Mouse (Mus musculus): Measurements from ENCODE around the gene Snta1. TPM values are rescaled to one million over a fixed set of nuclear protein-coding genes. Genes with fewer than 3 reads are reported as not detected.

The Snta1 gene
- polyA plus RNA-seq, 1 experiment: 1.2 TPM

DNA sequence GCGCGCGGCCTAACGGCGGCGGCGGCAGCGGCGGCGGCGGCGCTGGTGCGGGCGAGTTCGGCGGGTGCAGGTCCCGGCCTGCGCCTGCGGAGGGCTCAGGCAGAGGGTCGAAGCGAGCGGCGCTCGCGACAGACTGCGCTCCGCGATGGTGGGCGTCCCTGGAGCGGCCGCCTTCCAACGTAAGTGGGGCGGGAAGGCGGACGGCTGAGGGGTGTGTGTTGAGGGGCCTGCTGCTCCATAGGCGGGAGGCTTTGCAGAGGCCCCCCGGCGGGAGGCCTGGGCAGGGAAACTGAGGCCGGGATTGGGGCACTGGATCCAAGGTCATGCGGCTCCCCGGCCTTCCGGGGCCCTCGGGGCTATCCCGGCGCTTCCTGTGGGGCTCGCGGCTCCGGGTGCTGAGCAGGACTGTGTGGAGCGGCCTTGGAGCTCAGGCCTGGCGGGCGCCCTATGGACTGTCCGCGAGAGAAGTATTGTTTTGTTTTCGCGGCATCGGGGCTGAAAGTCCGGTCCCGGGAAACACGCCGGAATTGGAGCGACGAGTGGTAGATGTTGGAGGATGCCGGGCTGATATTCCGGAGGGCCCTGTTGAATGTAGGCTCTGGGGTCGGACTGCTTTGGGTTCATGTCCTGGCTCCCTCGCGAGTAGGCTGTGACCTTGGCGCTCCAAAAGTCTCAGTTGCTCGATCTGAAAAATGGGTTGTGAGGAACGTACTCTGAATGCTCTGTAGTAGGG is 28.7 kb upstream of the Snta1 start, which contains the start of gene Cbfa2t2:
Cbfa2t2 (plus strand) TSS at position 24 of the 733 bp plus-strand sequence.
- Histone ChIP-seq H3K36me3 (replicated peaks; ENCODE audit: low read length) (no peaks in the 10 kb centered on the region), H3K4me1 (peaks cover 41% of the 10 kb centered on the region), H3K9me3 (no peaks in the 10 kb centered on the region), H3K27me3 (replicated peaks) (no peaks in the 10 kb centered on the region), H3K4me3 (replicated peaks) (peak within 1 kb of the TSS; percentile 96)
- TF ChIP-seq GATA1 (IDR thresholded peaks at IDR 0.05; ENCODE audit: borderline replicate concordance, low read length) (no peak), FLI1 (IDR thresholded peaks at IDR 0.05; ENCODE audit: low read length) (no peak)

GRCm38 (mm10) chr2:154436076-154436457 is 28.2 kb upstream of the Snta1 start:
- H3K9me3 ChIP-seq: no peaks in the 10 kb centered on the region
- TF ChIP-seq GATA1 (IDR thresholded peaks at IDR 0.05; ENCODE audit: borderline replicate concordance, low read length) (no peak), FLI1 (IDR thresholded peaks at IDR 0.05; ENCODE audit: low read length) (peak; percentile 36; the same call in 1 of the 2 replicates)
- peak overlapping the region; percentile 96 for H3K4me3 ChIP-seq (replicated peaks)
- H3K36me3 ChIP-seq (replicated peaks; ENCODE audit: low read length): no peaks in the 10 kb centered on the region
- H3K27me3 ChIP-seq (replicated peaks): no peaks in the 10 kb centered on the region
- peaks cover 41% of the 10 kb centered on the region for H3K4me1 ChIP-seq

DNA sequence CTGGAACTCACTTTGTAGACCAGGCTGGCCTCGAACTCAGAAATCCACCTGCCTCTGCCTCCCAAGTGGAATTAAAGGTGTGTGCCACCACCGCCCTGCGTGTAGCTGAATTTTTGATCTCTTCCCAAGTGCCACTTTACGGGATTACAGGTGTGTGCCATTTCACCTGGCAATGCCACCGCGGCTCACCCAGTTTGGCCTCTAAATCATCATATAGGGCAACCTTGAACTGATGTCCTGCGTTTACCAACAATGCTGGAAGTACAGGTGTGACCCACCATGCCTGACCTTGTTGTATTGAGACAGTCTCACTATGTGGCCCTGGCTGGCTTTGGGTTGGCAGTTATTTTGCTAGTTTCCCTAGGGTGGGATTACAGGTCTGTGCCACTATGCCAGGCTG is 26.8 kb upstream of the Snta1 start:
- Histone ChIP-seq H3K27me3 (replicated peaks) (no peaks in the 10 kb centered on the region), H3K4me3 (replicated peaks) (no peak overlapping the region), H3K4me1 (peaks cover 35% of the 10 kb centered on the region), H3K36me3 (replicated peaks; ENCODE audit: low read length) (no peaks in the 10 kb centered on the region), H3K9me3 (no peaks in the 10 kb centered on the region)
- TF ChIP-seq GATA1 (IDR thresholded peaks at IDR 0.05; ENCODE audit: borderline replicate concordance, low read length) (no peak), FLI1 (IDR thresholded peaks at IDR 0.05; ENCODE audit: low read length) (no peak)

DNA sequence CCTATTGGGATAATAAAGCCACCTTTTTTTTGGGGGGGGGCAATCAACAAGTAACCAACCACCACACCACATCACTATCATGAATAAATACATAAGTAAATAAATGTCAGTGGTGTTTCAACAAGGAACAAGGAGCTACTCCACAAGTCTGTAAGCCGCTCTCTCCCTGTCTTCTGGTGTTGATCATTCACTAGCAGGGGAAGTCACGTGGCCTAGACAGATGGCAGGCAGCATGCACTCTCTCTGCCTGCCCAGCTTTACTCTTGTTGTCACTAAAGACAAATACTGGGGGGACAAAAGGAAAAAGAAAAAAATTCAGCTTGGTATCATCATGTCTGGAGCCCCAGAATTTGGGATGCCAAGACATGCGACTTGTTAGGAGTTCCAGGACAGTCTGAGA is 25.5 kb upstream of the Snta1 start:
- Histone ChIP-seq H3K27me3 (replicated peaks) (no peaks in the 10 kb centered on the region), H3K4me1 (peaks cover 23% of the 10 kb centered on the region), H3K4me3 (replicated peaks) (no peak overlapping the region), H3K36me3 (replicated peaks; ENCODE audit: low read length) (no peaks in the 10 kb centered on the region), H3K9me3 (no peaks in the 10 kb centered on the region)
- no peak for TF ChIP-seq FLI1 (IDR thresholded peaks at IDR 0.05; ENCODE audit: low read length)
- no peak for TF ChIP-seq GATA1 (IDR thresholded peaks at IDR 0.05; ENCODE audit: borderline replicate concordance, low read length)

DNA sequence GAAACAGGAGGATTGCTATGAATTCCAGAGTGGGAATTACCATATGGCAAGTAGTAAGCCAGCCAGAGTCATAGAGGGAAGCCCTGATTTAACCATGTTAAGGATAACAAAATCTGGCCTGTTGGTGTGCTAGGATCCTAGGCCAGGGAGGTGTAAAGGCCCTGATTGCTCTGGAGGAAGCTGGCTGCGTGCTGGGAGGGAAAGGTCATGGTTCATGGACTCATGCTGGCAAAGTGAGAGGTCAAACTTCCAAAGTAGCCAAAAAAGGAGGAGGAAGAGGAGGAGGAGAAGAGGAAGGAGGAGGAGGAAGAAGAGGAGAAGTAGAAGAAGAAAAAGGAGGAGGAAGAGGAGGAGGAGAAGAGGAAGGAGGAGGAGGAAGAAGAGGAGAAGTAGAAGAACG is 24.8 kb upstream of the Snta1 start:
- Histone ChIP-seq H3K36me3 (replicated peaks; ENCODE audit: low read length) (no peaks in the 10 kb centered on the region), H3K4me3 (replicated peaks) (no peak overlapping the region), H3K4me1 (peaks cover 16% of the 10 kb centered on the region), H3K9me3 (no peaks in the 10 kb centered on the region), H3K27me3 (replicated peaks) (peaks cover 3% of the 10 kb centered on the region)
- TF ChIP-seq GATA1 (IDR thresholded peaks at IDR 0.05; ENCODE audit: borderline replicate concordance, low read length) (no peak), FLI1 (IDR thresholded peaks at IDR 0.05; ENCODE audit: low read length) (no peak)

- no peaks in the 10 kb centered on the region for H3K36me3 ChIP-seq (replicated peaks; ENCODE audit: low read length)
- peaks cover 14% of the 10 kb centered on the region for H3K4me1 ChIP-seq
- peaks cover 5% of the 10 kb centered on the region for H3K27me3 ChIP-seq (replicated peaks)
- TF ChIP-seq GATA1 (IDR thresholded peaks at IDR 0.05; ENCODE audit: borderline replicate concordance, low read length) (no peak), FLI1 (IDR thresholded peaks at IDR 0.05; ENCODE audit: low read length) (no peak)
- 0 out of 2 replicates have a peak, but pooled peaks cover 3% of the 10 kb centered on the region for H3K9me3 ChIP-seq
- no peak overlapping the region for H3K4me3 ChIP-seq (replicated peaks)
Measured at GRCm38 (mm10) chr2:154430566-154430965, 22.7 kb upstream of the Snta1 start.

GRCm38 (mm10) chr2:154427853-154428360 is 20.0 kb upstream of the Snta1 start:
- Histone ChIP-seq H3K36me3 (replicated peaks; ENCODE audit: low read length) (no peaks in the 10 kb centered on the region), H3K9me3 (0 out of 2 replicates have a peak, but pooled peaks cover 4% of the 10 kb centered on the region), H3K27me3 (replicated peaks) (peaks cover 5% of the 10 kb centered on the region), H3K4me3 (replicated peaks) (no peak overlapping the region), H3K4me1 (peaks cover 5% of the 10 kb centered on the region; the same call in 1 of the 2 replicates)
- TF ChIP-seq FLI1 (IDR thresholded peaks at IDR 0.05; ENCODE audit: low read length) (no peak), GATA1 (IDR thresholded peaks at IDR 0.05; ENCODE audit: borderline replicate concordance, low read length) (no peak)

- H3K4me3 ChIP-seq (replicated peaks): no peak overlapping the region
- H3K27me3 ChIP-seq (replicated peaks): peaks cover 9% of the 10 kb centered on the region
- H3K36me3 ChIP-seq (replicated peaks; ENCODE audit: low read length): no peaks in the 10 kb centered on the region
- TF ChIP-seq GATA1 (IDR thresholded peaks at IDR 0.05; ENCODE audit: borderline replicate concordance, low read length) (no peak), FLI1 (IDR thresholded peaks at IDR 0.05; ENCODE audit: low read length) (no peak)
- 0 out of 2 replicates have a peak, but pooled peaks cover 4% of the 10 kb centered on the region for H3K9me3 ChIP-seq
- H3K4me1 ChIP-seq: peaks cover 5% of the 10 kb centered on the region; the same call in 1 of the 2 replicates
Measured at GRCm38 (mm10) chr2:154426905-154427852, 19.3 kb upstream of the Snta1 start.

- Histone ChIP-seq H3K27me3 (replicated peaks) (peaks cover 14% of the 10 kb centered on the region), H3K4me1 (peaks cover 5% of the 10 kb centered on the region; the same call in 1 of the 2 replicates), H3K36me3 (replicated peaks; ENCODE audit: low read length) (no peaks in the 10 kb centered on the region), H3K4me3 (replicated peaks) (no peak overlapping the region), H3K9me3 (0 out of 2 replicates have a peak, but pooled peaks cover 4% of the 10 kb centered on the region)
- TF ChIP-seq GATA1 (IDR thresholded peaks at IDR 0.05; ENCODE audit: borderline replicate concordance, low read length) (no peak), FLI1 (IDR thresholded peaks at IDR 0.05; ENCODE audit: low read length) (no peak)
Measured at GRCm38 (mm10) chr2:154426188-154426904, 18.4 kb upstream of the Snta1 start.
